Mouse (Mus musculus): ENCODE measurements around the gene Zfp3. TPM values are rescaled to one million over a fixed set of nuclear protein-coding genes. Genes with fewer than 3 reads are reported as not detected.

The Zfp3 gene
- polyA plus RNA-seq, 1 experiment from 2014 or later, result 15.6 TPM

GRCm38 (mm10) chr11:70792409-70792808 is 28.4 kb downstream of the Zfp3 start:
- Histone ChIP-seq H3K9me3 (no peaks in the 10 kb centered on the region), H3K36me3 (no peaks in the 10 kb centered on the region), H3K9ac (no peak overlapping the region), H3K4me2 (no peak overlapping the region), H3K27me3 (no peaks in the 10 kb centered on the region), H3K4me3 (no peak overlapping the region), H3K27ac (replicated peaks) (no peak overlapping the region), H3K4me1 (replicated peaks) (no peaks in the 10 kb centered on the region)
- 80% methylated on average over 1 of the region's 1 CpGs for WGBS
- no peak for ATAC-seq (ENCODE audit: low read depth)

GRCm38 (mm10) chr11:70802208-70802864 is 38.3 kb downstream of the Zfp3 start:
- Histone ChIP-seq H3K9ac (no peak overlapping the region), H3K36me3 (no peaks in the 10 kb centered on the region), H3K4me2 (no peak overlapping the region), H3K27me3 (no peaks in the 10 kb centered on the region), H3K27ac (replicated peaks) (no peak overlapping the region), H3K4me3 (no peak overlapping the region), H3K4me1 (replicated peaks) (no peaks in the 10 kb centered on the region), H3K9me3 (no peaks in the 10 kb centered on the region)
- ATAC-seq (ENCODE audit: low read depth), result no peak
- 95% methylated on average over 2 of the region's 2 CpGs for WGBS

GRCm38 (mm10) chr11:70802865-70803261 is 38.9 kb downstream of the Zfp3 start:
- Histone ChIP-seq H3K4me2 (no peak overlapping the region), H3K27me3 (no peaks in the 10 kb centered on the region), H3K9ac (no peak overlapping the region), H3K4me1 (replicated peaks) (no peaks in the 10 kb centered on the region), H3K27ac (replicated peaks) (no peak overlapping the region), H3K9me3 (no peaks in the 10 kb centered on the region), H3K4me3 (no peak overlapping the region), H3K36me3 (no peaks in the 10 kb centered on the region)
- ATAC-seq (ENCODE audit: low read depth), result no peak
- whole genome bisulfite sequencing, result 87% methylated on average over 2 of the region's 2 CpGs

- Histone ChIP-seq H3K36me3 (no peaks in the 10 kb centered on the region), H3K27me3 (no peaks in the 10 kb centered on the region), H3K4me2 (no peak overlapping the region), H3K4me1 (replicated peaks) (no peaks in the 10 kb centered on the region), H3K9ac (no peak overlapping the region), H3K9me3 (no peaks in the 10 kb centered on the region), H3K4me3 (no peak overlapping the region), H3K27ac (replicated peaks) (no peak overlapping the region)
- 84% methylated on average over 6 of the region's 6 CpGs for WGBS
- ATAC-seq (ENCODE audit: low read depth), result no peak
Observed at GRCm38 (mm10) chr11:70803711-70804200, 39.7 kb downstream of the Zfp3 start.

- H3K4me3 ChIP-seq, result no peak overlapping the region
- no peaks in the 10 kb centered on the region for H3K9me3 ChIP-seq
- no peak overlapping the region for H3K9ac ChIP-seq
- no peak for ATAC-seq (ENCODE audit: low read depth)
- no peak overlapping the region for H3K27ac ChIP-seq (replicated peaks)
- H3K27me3 ChIP-seq, result no peaks in the 10 kb centered on the region
- no peaks in the 10 kb centered on the region for H3K4me1 ChIP-seq (replicated peaks)
- H3K4me2 ChIP-seq, result no peak overlapping the region
- 84% methylated on average over 3 of the region's 3 CpGs for WGBS
- no peaks in the 10 kb centered on the region for H3K36me3 ChIP-seq
Observed at GRCm38 (mm10) chr11:70804395-70804794, 40.4 kb downstream of the Zfp3 start.

GRCm38 (mm10) chr11:70805641-70806175 is 41.7 kb downstream of the Zfp3 start:
- ATAC-seq (ENCODE audit: low read depth), result no peak
- Histone ChIP-seq H3K36me3 (no peaks in the 10 kb centered on the region), H3K27ac (replicated peaks) (no peak overlapping the region), H3K9me3 (no peaks in the 10 kb centered on the region), H3K9ac (no peak overlapping the region), H3K4me3 (no peak overlapping the region), H3K4me1 (replicated peaks) (no peaks in the 10 kb centered on the region), H3K4me2 (no peak overlapping the region), H3K27me3 (no peaks in the 10 kb centered on the region)
- WGBS, result 77% methylated on average over 8 of the region's 8 CpGs

GRCm38 (mm10) chr11:70806697-70807096 is 42.7 kb downstream of the Zfp3 start:
- Histone ChIP-seq H3K4me2 (no peak overlapping the region), H3K4me3 (no peak overlapping the region), H3K9me3 (no peaks in the 10 kb centered on the region), H3K36me3 (no peaks in the 10 kb centered on the region), H3K4me1 (replicated peaks) (no peaks in the 10 kb centered on the region), H3K27me3 (no peaks in the 10 kb centered on the region), H3K9ac (no peak overlapping the region), H3K27ac (replicated peaks) (no peak overlapping the region)
- ATAC-seq (ENCODE audit: low read depth), result no peak
- 84% methylated on average over 4 of the region's 4 CpGs for WGBS

GRCm38 (mm10) chr11:70807630-70808029 is 43.6 kb downstream of the Zfp3 start:
- no peaks in the 10 kb centered on the region for H3K4me1 ChIP-seq (replicated peaks)
- no peak overlapping the region for H3K4me2 ChIP-seq
- H3K4me3 ChIP-seq, result no peak overlapping the region
- H3K27ac ChIP-seq (replicated peaks), result no peak overlapping the region
- H3K9ac ChIP-seq, result no peak overlapping the region
- H3K36me3 ChIP-seq, result no peaks in the 10 kb centered on the region
- no peaks in the 10 kb centered on the region for H3K9me3 ChIP-seq
- ATAC-seq (ENCODE audit: low read depth), result no peak
- no peaks in the 10 kb centered on the region for H3K27me3 ChIP-seq
- WGBS, result 86% methylated on average over 4 of the region's 4 CpGs

GRCm38 (mm10) chr11:70808101-70808500 is 44.1 kb downstream of the Zfp3 start:
- 70% methylated on average over 3 of the region's 3 CpGs for WGBS
- Histone ChIP-seq H3K4me1 (replicated peaks) (no peaks in the 10 kb centered on the region), H3K27ac (replicated peaks) (no peak overlapping the region), H3K4me2 (no peak overlapping the region), H3K9me3 (no peaks in the 10 kb centered on the region), H3K36me3 (no peaks in the 10 kb centered on the region), H3K9ac (no peak overlapping the region), H3K4me3 (no peak overlapping the region), H3K27me3 (no peaks in the 10 kb centered on the region)
- ATAC-seq (ENCODE audit: low read depth), result no peak

GRCm38 (mm10) chr11:70809011-70809410 is 45.0 kb downstream of the Zfp3 start:
- no peak overlapping the region for H3K27ac ChIP-seq (replicated peaks)
- H3K4me3 ChIP-seq, result no peak overlapping the region
- no peaks in the 10 kb centered on the region for H3K27me3 ChIP-seq
- H3K9me3 ChIP-seq, result no peaks in the 10 kb centered on the region
- no peak overlapping the region for H3K9ac ChIP-seq
- 18% methylated on average over 1 of the region's 1 CpGs for WGBS
- no peak overlapping the region for H3K4me2 ChIP-seq
- H3K4me1 ChIP-seq (replicated peaks), result no peaks in the 10 kb centered on the region
- H3K36me3 ChIP-seq, result no peaks in the 10 kb centered on the region
- no peak for ATAC-seq (ENCODE audit: low read depth)

- Histone ChIP-seq H3K36me3 (no peaks in the 10 kb centered on the region), H3K27me3 (no peaks in the 10 kb centered on the region), H3K4me3 (no peak overlapping the region), H3K9ac (no peak overlapping the region), H3K4me2 (no peak overlapping the region), H3K27ac (replicated peaks) (no peak overlapping the region), H3K4me1 (replicated peaks) (no peaks in the 10 kb centered on the region), H3K9me3 (no peaks in the 10 kb centered on the region)
- ATAC-seq (ENCODE audit: low read depth), result no peak
- 85% methylated on average over 5 of the region's 5 CpGs for WGBS
Observed at GRCm38 (mm10) chr11:70811041-70811440, 47.0 kb downstream of the Zfp3 start.

- Histone ChIP-seq H3K27ac (replicated peaks) (no peak overlapping the region), H3K27me3 (no peaks in the 10 kb centered on the region), H3K4me3 (no peak overlapping the region), H3K9ac (no peak overlapping the region), H3K4me2 (no peak overlapping the region), H3K4me1 (replicated peaks) (no peaks in the 10 kb centered on the region), H3K9me3 (no peaks in the 10 kb centered on the region), H3K36me3 (no peaks in the 10 kb centered on the region)
- ATAC-seq (ENCODE audit: low read depth), result no peak
- 78% methylated on average over 13 of the region's 13 CpGs for WGBS
Observed at GRCm38 (mm10) chr11:70811471-70812240, 47.6 kb downstream of the Zfp3 start.

Data from neural tube, embryonic 13.5 days (tissue).